Comparison of ENCODE assay signal across 12 mouse cellular contexts in genomic region chr15:98677977-98678376, GRCm38 (mm10). TPM values are rescaled to one million over a fixed set of nuclear protein-coding genes. Genes with fewer than 3 reads are reported as not detected.
DNase-seq lines count a peak whose midpoint lies in the region; ATAC-seq and TF ChIP-seq lines count a peak whose summit lies in the region.
"Had no signal": no experiment of that assay in that cellular context is flagged by ENCODE, and none has a peak within 500 bp of the region (broad histone marks: within the 10 kb centered on the region; RNA-seq: fewer than 3 reads in every experiment).

No protein-coding gene starts in this region.

- WGBS in forebrain, embryonic 14.5 days, result 75% methylated on average over 7 of the region's 7 CpGs
- WGBS in forebrain, embryonic 11.5 days, result 70% methylated on average over 7 of the region's 7 CpGs
- WGBS in hindbrain, embryonic 11.5 days, result 68% methylated on average over 7 of the region's 7 CpGs
- 62% methylated on average over 7 of the region's 7 CpGs for WGBS in hindbrain, postnatal 0 days
- WGBS in midbrain, embryonic 15.5 days, result 57% methylated on average over 7 of the region's 7 CpGs

- H3K9me3 ChIP-seq in forebrain, embryonic 14.5 days (replicated peaks; ENCODE audit: control insufficient read depth, low read length), result no peaks in the 10 kb centered on the region
- H3K9me3 ChIP-seq in forebrain, embryonic 11.5 days (ENCODE audit: control insufficient read depth, low read length), result no peaks in the 10 kb centered on the region
- H3K9me3 ChIP-seq in hindbrain, embryonic 11.5 days (ENCODE audit: control insufficient read depth, low read length), result no peaks in the 10 kb centered on the region
- no peaks in the 10 kb centered on the region for H3K9me3 ChIP-seq in hindbrain, postnatal 0 days (ENCODE audit: low read length)
- no peaks in the 10 kb centered on the region for H3K9me3 ChIP-seq in midbrain, embryonic 15.5 days
- H3K9me3 ChIP-seq: liver, embryonic 12.5 days had no signal

- no peaks in the 10 kb centered on the region for H3K36me3 ChIP-seq in forebrain, embryonic 14.5 days (ENCODE audit: control insufficient read depth, insufficient read depth, low read length)
- H3K36me3 ChIP-seq in forebrain, embryonic 11.5 days (ENCODE audit: control insufficient read depth, insufficient read depth, low read length), result no peaks in the 10 kb centered on the region
- H3K36me3 ChIP-seq in hindbrain, embryonic 11.5 days (ENCODE audit: control insufficient read depth, insufficient read depth, low read length), result no peaks in the 10 kb centered on the region
- H3K36me3 ChIP-seq in hindbrain, postnatal 0 days (ENCODE audit: insufficient read depth, low read length), result no peaks in the 10 kb centered on the region
- no peaks in the 10 kb centered on the region for H3K36me3 ChIP-seq in midbrain, embryonic 15.5 days (replicated peaks)
- H3K36me3 ChIP-seq: liver, embryonic 12.5 days had no signal

- TF ChIP-seq CTCF in hindbrain, postnatal 0 days (IDR thresholded peaks at IDR 0.05; ENCODE audit: low read depth), result no peak

- H3K4me3 ChIP-seq in forebrain, embryonic 14.5 days (ENCODE audit: low read depth, low read length), result no peak overlapping the region
- H3K4me3 ChIP-seq in forebrain, embryonic 11.5 days (ENCODE audit: low read depth, low read length), result no peak overlapping the region
- no peak overlapping the region for H3K4me3 ChIP-seq in hindbrain, embryonic 11.5 days (ENCODE audit: low read depth, low read length)
- no peak overlapping the region for H3K4me3 ChIP-seq in hindbrain, postnatal 0 days (ENCODE audit: low read length)
- H3K4me3 ChIP-seq in midbrain, embryonic 15.5 days, result no peak overlapping the region

- H3K4me1 ChIP-seq in forebrain, embryonic 14.5 days (ENCODE audit: control insufficient read depth, insufficient read depth, low read length), result peaks cover 30% of the 10 kb centered on the region
- peaks cover 25% of the 10 kb centered on the region for H3K4me1 ChIP-seq in forebrain, embryonic 11.5 days (replicated peaks; ENCODE audit: control insufficient read depth, insufficient read depth, low read length)
- H3K4me1 ChIP-seq in hindbrain, embryonic 11.5 days (replicated peaks; ENCODE audit: control insufficient read depth, insufficient read depth, low read length), result peaks cover 14% of the 10 kb centered on the region
- peaks cover 10% of the 10 kb centered on the region for H3K4me1 ChIP-seq in hindbrain, postnatal 0 days (ENCODE audit: insufficient read depth, low read length)
- H3K4me1 ChIP-seq in midbrain, embryonic 15.5 days, result peaks cover 41% of the 10 kb centered on the region

- ATAC-seq in forebrain, embryonic 14.5 days, result no peak
- no peak for ATAC-seq in forebrain, embryonic 11.5 days (replicated peaks; ENCODE audit: low FRiP score)
- no peak for ATAC-seq in hindbrain, embryonic 11.5 days (ENCODE audit: low FRiP score)
- no peak for ATAC-seq in hindbrain, postnatal 0 days
- no peak for ATAC-seq in midbrain, embryonic 15.5 days (replicated peaks)

- no peak overlapping the region for H3K27ac ChIP-seq in forebrain, embryonic 14.5 days (ENCODE audit: low read depth, low read length)
- no peak overlapping the region for H3K27ac ChIP-seq in forebrain, embryonic 11.5 days (ENCODE audit: low read depth, low read length)
- H3K27ac ChIP-seq in hindbrain, embryonic 11.5 days (ENCODE audit: low read depth, low read length), result 0 out of 2 replicates have a peak overlapping the region, but pooled peaks have one; percentile 18
- H3K27ac ChIP-seq in hindbrain, postnatal 0 days, result no peak overlapping the region
- no peak overlapping the region for H3K27ac ChIP-seq in midbrain, embryonic 15.5 days
- H3K27ac ChIP-seq: liver, embryonic 12.5 days; stomach, postnatal 0 days had no signal

- H3K9ac ChIP-seq in forebrain, embryonic 14.5 days (ENCODE audit: low read length), result no peak overlapping the region
- H3K9ac ChIP-seq in forebrain, embryonic 11.5 days (ENCODE audit: low read length), result no peak overlapping the region
- H3K9ac ChIP-seq in hindbrain, embryonic 11.5 days (ENCODE audit: low read depth, low read length), result no peak overlapping the region
- H3K9ac ChIP-seq in hindbrain, postnatal 0 days (replicated peaks; ENCODE audit: low read length), result no peak overlapping the region; the same call in 1 of the 2 replicates
- no peak overlapping the region for H3K9ac ChIP-seq in midbrain, embryonic 15.5 days
- H3K9ac ChIP-seq: liver, embryonic 12.5 days had no signal

- H3K27me3 ChIP-seq in forebrain, embryonic 14.5 days (replicated peaks; ENCODE audit: control insufficient read depth, insufficient read depth, low read length), result no peaks in the 10 kb centered on the region
- peaks cover 22% of the 10 kb centered on the region for H3K27me3 ChIP-seq in forebrain, embryonic 11.5 days (ENCODE audit: control insufficient read depth, insufficient read depth, low read length)
- H3K27me3 ChIP-seq in hindbrain, embryonic 11.5 days (ENCODE audit: control insufficient read depth, insufficient read depth, low read length), result peaks cover 11% of the 10 kb centered on the region
- no peaks in the 10 kb centered on the region for H3K27me3 ChIP-seq in hindbrain, postnatal 0 days (ENCODE audit: insufficient read depth, low read length)
- H3K27me3 ChIP-seq in midbrain, embryonic 15.5 days (replicated peaks), result no peaks in the 10 kb centered on the region

- H3K4me2 ChIP-seq in forebrain, embryonic 14.5 days (ENCODE audit: low read length), result peak overlapping the region; percentile 84
- H3K4me2 ChIP-seq in forebrain, embryonic 11.5 days (ENCODE audit: low read depth, low read length, severe bottlenecking), result no peak overlapping the region
- no peak overlapping the region for H3K4me2 ChIP-seq in hindbrain, embryonic 11.5 days (replicated peaks; ENCODE audit: low read depth, low read length)
- no peak overlapping the region for H3K4me2 ChIP-seq in hindbrain, postnatal 0 days (ENCODE audit: low read depth, low read length)
- H3K4me2 ChIP-seq in midbrain, embryonic 15.5 days, result peak overlapping the region; percentile 98; the same call in 1 of the 2 replicates

- no peak for DNase-seq in forebrain, embryonic 14.5 days (ENCODE audit: low spot score)
- no peak for DNase-seq in forebrain, embryonic 11.5 days (ENCODE audit: low spot score)
- DNase-seq in hindbrain, embryonic 11.5 days (ENCODE audit: low spot score), result no peak
- no peak for DNase-seq in hindbrain, postnatal 0 days (ENCODE audit: low spot score)
- DNase-seq in brain, adult 2 months (ENCODE audit: low read depth, low spot score), result peak; percentile 27
- DNase-seq in yolk sac, embryonic 10.5 days (ENCODE audit: low spot score), result no peak

RNA-seq across cellular contexts. Expression of gene Rnd1, which starts 0.7 kb away (rescaled TPM):
- 6.3 and 6.8 TPM in 2 replicates for polyA plus RNA-seq in forebrain, embryonic 14.5 days (2014; fragmentation: Nextera tagmentation; extraction: Ambion mirVana)
- polyA plus RNA-seq in forebrain, embryonic 11.5 days (2014; fragmentation: Nextera tagmentation; extraction: Ambion mirVana), result 1.9 and 2.8 TPM in 2 replicates
- polyA plus RNA-seq in hindbrain, embryonic 11.5 days (2014; fragmentation: Nextera tagmentation; extraction: Ambion mirVana), result 5.2 and 5.9 TPM in 2 replicates
- 22.3 and 26.7 TPM in 2 replicates for total RNA-seq in hindbrain, postnatal 0 days (2014; rRNA removed)
- 16.2 and 16.3 TPM in 2 replicates for polyA plus RNA-seq in hindbrain, postnatal 0 days (2015; fragmentation: Nextera tagmentation; extraction: Ambion mirVana)
- 13.2 and 13.9 TPM in 2 replicates for polyA plus RNA-seq in midbrain, embryonic 15.5 days (2015; fragmentation: Nextera tagmentation; extraction: Ambion mirVana)

RNA-seq across cellular contexts. Expression of gene Ddx23, which starts 15.3 kb away (rescaled TPM):
- polyA plus RNA-seq in forebrain, embryonic 14.5 days (2014; fragmentation: Nextera tagmentation; extraction: Ambion mirVana), result 18.2 and 24.3 TPM in 2 replicates
- 24.2 and 31.2 TPM in 2 replicates for polyA plus RNA-seq in forebrain, embryonic 11.5 days (2014; fragmentation: Nextera tagmentation; extraction: Ambion mirVana)
- 21.7 and 33.0 TPM in 2 replicates for polyA plus RNA-seq in hindbrain, embryonic 11.5 days (2014; fragmentation: Nextera tagmentation; extraction: Ambion mirVana)
- 52.9 and 68.7 TPM in 2 replicates for total RNA-seq in hindbrain, postnatal 0 days (2014; rRNA removed)
- polyA plus RNA-seq in hindbrain, postnatal 0 days (2015; fragmentation: Nextera tagmentation; extraction: Ambion mirVana), result 20.1 and 23.4 TPM in 2 replicates
- 22.0 and 26.4 TPM in 2 replicates for polyA plus RNA-seq in midbrain, embryonic 15.5 days (2015; fragmentation: Nextera tagmentation; extraction: Ambion mirVana)

RNA-seq across cellular contexts. Expression of gene Ccdc65, which starts 30.0 kb away (rescaled TPM):
- 3.2 and 3.3 TPM in 2 replicates for polyA plus RNA-seq in forebrain, embryonic 14.5 days (2014; fragmentation: Nextera tagmentation; extraction: Ambion mirVana)
- polyA plus RNA-seq in forebrain, embryonic 11.5 days (2014; fragmentation: Nextera tagmentation; extraction: Ambion mirVana), result 0.92 and 1.3 TPM in 2 replicates
- polyA plus RNA-seq in hindbrain, embryonic 11.5 days (2014; fragmentation: Nextera tagmentation; extraction: Ambion mirVana), result 2.4 and 3.0 TPM in 2 replicates
- 2.6 and 3.7 TPM in 2 replicates for total RNA-seq in hindbrain, postnatal 0 days (2014; rRNA removed)
- polyA plus RNA-seq in hindbrain, postnatal 0 days (2015; fragmentation: Nextera tagmentation; extraction: Ambion mirVana), result 7.7 and 10.4 TPM in 2 replicates
- 6.8 and 8.5 TPM in 2 replicates for polyA plus RNA-seq in midbrain, embryonic 15.5 days (2015; fragmentation: Nextera tagmentation; extraction: Ambion mirVana)
- total RNA-seq: megakaryocyte-erythroid progenitor cell, adult 5-6 weeks; neutrophil, adult 5-6 weeks had no signal
- polyA plus RNA-seq: spleen, adult 2 months had no signal

RNA-seq across cellular contexts. Expression of gene Cacnb3, which starts 47.3 kb away (rescaled TPM):
- polyA plus RNA-seq in forebrain, embryonic 14.5 days (2014; fragmentation: Nextera tagmentation; extraction: Ambion mirVana), result 75.9 and 95.4 TPM in 2 replicates
- polyA plus RNA-seq in forebrain, embryonic 11.5 days (2014; fragmentation: Nextera tagmentation; extraction: Ambion mirVana), result 45.3 and 46.9 TPM in 2 replicates
- 41.3 and 42.9 TPM in 2 replicates for polyA plus RNA-seq in hindbrain, embryonic 11.5 days (2014; fragmentation: Nextera tagmentation; extraction: Ambion mirVana)
- total RNA-seq in hindbrain, postnatal 0 days (2014; rRNA removed), result 166 and 183 TPM in 2 replicates
- polyA plus RNA-seq in hindbrain, postnatal 0 days (2015; fragmentation: Nextera tagmentation; extraction: Ambion mirVana), result 75.0 and 83.1 TPM in 2 replicates
- polyA plus RNA-seq in midbrain, embryonic 15.5 days (2015; fragmentation: Nextera tagmentation; extraction: Ambion mirVana), result 199 and 201 TPM in 2 replicates
- total RNA-seq: megakaryocyte-erythroid progenitor cell, adult 5-6 weeks; neutrophil, adult 5-6 weeks had no signal

RNA-seq across cellular contexts. Expression of gene Fkbp11, which starts 50.0 kb away (rescaled TPM):
- polyA plus RNA-seq in forebrain, embryonic 14.5 days (2014; fragmentation: Nextera tagmentation; extraction: Ambion mirVana), result 2.6 and 3.8 TPM in 2 replicates
- 6.1 and 6.7 TPM in 2 replicates for polyA plus RNA-seq in forebrain, embryonic 11.5 days (2014; fragmentation: Nextera tagmentation; extraction: Ambion mirVana)
- 13.0 and 15.5 TPM in 2 replicates for polyA plus RNA-seq in hindbrain, embryonic 11.5 days (2014; fragmentation: Nextera tagmentation; extraction: Ambion mirVana)
- total RNA-seq in hindbrain, postnatal 0 days (2014; rRNA removed), result 6.4 and 10.6 TPM in 2 replicates
- 5.0 and 6.6 TPM in 2 replicates for polyA plus RNA-seq in hindbrain, postnatal 0 days (2015; fragmentation: Nextera tagmentation; extraction: Ambion mirVana)
- polyA plus RNA-seq in midbrain, embryonic 15.5 days (2015; fragmentation: Nextera tagmentation; extraction: Ambion mirVana), result 3.8 and 4.6 TPM in 2 replicates

Comparison
In these comparisons a context has a peak if more than half of its experiments do, and no peak if none do; other contexts are left out.
1. H3K4me2 ChIP-seq: peak in forebrain, embryonic 14.5 days (single experiment) and midbrain, embryonic 15.5 days (single experiment); none in forebrain, embryonic 11.5 days (single experiment), hindbrain, embryonic 11.5 days (single experiment) and hindbrain, postnatal 0 days (single experiment).